Mouse (Mus musculus): ENCODE data around the gene Auts2. TPM values are rescaled to one million over a fixed set of nuclear protein-coding genes. Genes with fewer than 3 reads are reported as not detected.

The Auts2 gene
- total RNA-seq, 2 experiments from 2014 or later, result 33.6 to 40.6 TPM

DNA sequence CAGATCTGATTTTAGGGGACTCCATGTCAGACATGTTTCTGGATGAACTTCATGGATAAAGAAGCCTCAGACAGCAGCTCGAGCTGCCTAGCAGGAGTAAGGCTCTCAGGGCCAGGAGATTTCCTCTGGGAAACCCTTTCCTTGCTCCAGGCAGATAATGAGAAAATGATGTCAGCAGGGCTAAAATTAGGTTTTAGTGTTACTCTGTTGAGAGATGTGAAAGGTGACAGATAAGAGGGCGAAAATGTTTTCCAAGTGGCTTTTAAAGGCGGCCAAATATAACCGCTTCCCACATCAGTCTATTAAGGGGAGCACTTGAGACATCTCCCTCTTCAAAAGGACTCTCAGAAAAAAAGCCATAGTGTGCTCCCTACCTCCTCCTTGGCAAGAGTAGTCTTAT is 1025.5 kb downstream of the Auts2 start:
- DNase-seq, result no peak

DNA sequence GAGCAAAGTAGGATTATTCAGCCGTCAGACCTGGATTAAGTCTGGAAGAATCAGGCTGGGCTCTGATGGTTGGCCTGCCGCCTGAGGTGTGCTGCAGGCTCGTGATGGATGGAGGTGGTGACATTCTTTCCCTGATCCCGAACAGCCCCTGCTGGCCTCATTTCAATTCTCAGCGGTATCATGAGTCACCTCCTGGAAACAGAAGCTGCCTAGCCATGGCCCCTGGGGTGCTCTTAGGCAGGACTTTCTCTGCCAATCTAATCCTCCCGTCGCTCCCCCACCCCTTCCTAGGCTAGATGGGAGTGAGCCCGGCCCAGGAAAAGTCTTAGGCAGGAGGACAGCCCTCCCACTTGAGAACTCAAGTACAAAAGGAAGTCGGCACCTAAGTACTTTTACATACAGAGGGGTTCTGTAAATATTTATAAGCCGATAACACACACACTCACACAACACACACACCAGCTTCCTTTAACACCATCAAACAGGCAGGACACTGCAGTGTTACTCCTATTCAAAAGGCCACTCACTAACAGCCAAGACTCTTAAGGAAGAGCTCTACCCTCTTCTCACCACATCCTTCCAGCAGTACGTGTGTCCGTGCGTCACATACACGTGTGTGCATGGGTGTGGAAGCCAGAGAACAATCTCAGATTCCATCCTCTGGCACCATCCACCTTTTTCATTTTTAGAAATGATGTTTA is 1027.3 kb downstream of the Auts2 start:
- DNase-seq, result peak; percentile 65 to 74

DNA sequence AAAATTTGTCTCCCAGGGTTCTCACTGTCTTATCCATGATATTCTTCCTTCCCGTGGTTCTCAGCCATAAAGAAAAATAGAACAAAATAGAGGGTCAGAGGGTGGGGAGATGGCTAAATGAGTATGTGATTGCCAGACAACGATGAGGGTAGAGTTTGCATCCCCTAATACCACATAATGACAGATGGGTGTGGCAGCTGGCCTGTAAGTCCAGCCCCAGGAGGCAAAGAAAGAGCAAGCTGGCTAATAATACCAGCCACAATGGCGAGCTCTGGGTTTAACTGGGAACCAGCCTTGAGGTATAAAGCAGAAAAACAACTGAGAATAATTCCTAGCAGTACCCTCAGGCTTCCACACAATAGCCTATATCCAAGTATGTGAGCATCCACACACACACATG is 1029.4 kb downstream of the Auts2 start:
- DNase-seq, result no peak

GRCm38 (mm10) chr5:131512617-131513016 is 1030.5 kb downstream of the Auts2 start:
- no peak for DNase-seq

DNA sequence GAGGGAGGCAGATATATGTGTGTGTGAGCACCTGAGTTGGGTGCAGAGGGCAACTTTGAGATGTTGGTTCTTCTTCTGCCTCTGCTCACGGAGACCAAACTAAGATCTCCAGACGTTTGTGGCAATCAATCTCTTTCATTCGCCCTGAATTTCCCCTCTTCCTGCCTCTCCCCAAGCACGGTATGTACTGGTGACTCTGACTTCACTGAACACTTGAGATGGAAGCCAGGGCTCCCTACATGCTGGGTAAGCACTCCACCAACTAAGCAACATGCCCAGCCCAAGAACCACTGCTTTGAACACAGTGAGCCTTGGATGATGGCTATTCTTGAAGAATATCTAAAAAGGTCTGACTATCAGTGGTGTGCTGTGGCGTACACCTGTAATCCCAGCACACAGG is 1032.5 kb downstream of the Auts2 start:
- no peak for DNase-seq

- no peak for DNase-seq
Observed at GRCm38 (mm10) chr5:131509315-131509714, 1033.8 kb downstream of the Auts2 start.

- no peak for DNase-seq
Observed at GRCm38 (mm10) chr5:131498865-131499264, 1044.3 kb downstream of the Auts2 start.

GRCm38 (mm10) chr5:131496517-131497216 is 1046.5 kb downstream of the Auts2 start:
- DNase-seq, result no peak

DNA sequence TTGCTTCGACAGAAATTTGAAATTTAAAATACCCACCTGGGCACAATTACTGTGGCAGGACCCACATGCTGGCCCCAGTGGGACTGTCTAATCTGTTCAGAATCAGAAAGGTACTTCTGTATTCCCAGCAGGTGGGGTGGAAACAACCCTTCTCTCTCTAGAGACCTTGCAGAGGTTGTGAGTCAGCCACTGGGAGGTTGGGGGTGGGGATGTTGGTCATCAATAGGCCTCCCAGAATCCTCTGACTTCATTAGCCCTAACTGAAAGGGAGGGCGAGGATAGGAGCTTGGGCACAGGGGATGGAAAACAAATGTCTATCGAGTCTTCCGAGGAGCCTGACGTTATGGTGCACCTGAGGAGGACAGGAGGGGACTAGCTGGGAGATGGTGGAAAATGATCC is 1048.6 kb downstream of the Auts2 start:
- peak; percentile 33 to 35 for DNase-seq

DNA sequence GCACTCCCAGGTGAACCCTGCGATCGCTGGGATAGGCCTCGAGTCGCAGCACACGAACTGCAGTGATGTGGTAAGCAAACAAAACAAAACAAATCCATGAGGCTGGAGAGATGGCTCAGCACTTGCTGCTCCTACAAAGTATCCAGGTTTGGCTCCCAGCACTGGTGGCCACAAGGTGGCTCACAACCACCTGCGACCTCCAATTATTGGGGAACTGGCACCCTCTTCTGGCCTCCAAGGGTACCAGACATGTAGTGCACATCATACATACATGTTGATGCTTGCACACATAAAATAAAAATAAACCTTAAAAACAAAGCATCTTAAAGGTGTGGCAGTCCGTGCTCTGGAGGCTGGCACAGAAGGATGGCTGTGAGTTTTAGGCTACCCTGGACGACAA is 1050.6 kb downstream of the Auts2 start:
- DNase-seq, result no peak

GRCm38 (mm10) chr5:131491843-131492242 is 1051.3 kb downstream of the Auts2 start:
- no peak for DNase-seq

DNA sequence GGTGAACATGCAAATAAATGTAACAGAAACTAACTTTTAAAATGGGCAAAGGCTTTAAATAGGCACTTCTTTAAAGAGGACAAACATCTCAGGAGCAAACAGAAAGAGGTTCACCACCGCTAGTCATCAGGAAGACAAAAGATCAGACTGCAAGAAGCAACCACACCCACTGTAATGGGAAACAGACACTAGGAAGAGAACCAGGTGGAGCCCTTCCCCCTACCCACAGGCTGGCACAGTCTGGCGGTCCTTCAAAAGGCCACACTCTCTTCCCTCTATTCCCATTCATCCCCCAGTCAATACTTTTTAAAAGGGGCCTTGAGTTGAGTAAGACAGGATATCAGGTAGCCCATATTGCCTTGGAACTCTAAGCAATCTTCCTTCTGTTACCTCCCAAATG is 1052.3 kb downstream of the Auts2 start:
- no peak for DNase-seq

DNA sequence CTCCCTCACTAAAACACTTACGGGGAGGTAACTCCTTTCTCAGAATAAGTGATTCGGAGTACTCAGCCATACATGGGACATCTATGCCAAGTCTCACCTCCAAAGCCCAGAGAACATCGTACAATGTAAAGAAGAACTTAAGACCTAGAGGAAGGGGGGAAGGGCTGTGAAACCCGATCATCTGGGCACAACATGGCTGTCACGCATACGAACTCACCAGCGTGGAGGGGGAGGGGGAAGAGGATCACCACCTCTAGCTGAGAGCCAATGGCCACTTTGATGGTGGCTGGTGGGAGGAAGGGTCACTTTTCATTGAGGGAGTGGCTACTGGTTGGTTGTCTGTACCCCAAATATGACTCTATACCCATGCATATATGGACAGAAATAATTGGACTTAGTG is 1053.3 kb downstream of the Auts2 start:
- no peak for DNase-seq

GRCm38 (mm10) chr5:131486527-131486926 is 1056.6 kb downstream of the Auts2 start:
- no peak for DNase-seq

DNA sequence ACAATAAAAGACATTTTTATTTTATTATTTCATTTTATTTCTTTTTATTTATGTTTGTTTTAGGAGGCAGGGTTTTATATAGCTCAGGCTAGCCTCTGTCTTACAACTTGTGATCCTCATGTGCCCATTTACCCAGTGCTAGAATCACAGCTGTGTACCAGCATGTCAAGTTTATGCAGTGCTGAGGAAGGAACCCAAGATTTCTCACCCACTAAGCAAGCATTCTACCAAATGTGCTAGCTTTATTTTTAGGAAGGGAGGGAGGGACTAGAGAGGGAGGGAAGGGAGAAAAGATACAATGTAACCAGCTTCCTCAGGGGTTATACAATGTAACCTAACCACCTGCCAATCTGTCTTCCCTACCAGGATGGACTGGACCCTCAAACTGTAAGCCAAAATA is 1067.9 kb downstream of the Auts2 start:
- DNase-seq, result no peak

DNA sequence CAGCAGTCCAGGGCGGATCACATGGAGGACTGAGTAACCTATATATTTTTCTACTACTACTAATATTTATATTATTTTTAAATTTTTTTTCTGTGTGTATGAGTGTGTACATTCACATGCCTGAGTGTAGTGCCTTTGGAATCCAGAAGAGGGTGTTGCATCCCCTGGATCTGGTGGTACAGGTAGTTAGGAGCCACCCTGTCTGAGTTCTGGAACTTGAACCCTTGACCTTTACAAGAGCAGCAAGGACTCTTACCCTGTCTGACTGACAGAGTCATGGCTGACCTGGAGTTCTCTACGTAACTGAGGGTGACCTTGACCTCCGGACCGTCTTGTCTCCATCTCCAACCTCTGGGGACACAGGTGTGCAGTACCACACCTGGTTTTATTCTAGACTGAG is 1074.5 kb downstream of the Auts2 start:
- DNase-seq, result no peak

GRCm38 (mm10) chr5:131466131-131466530 is 1077.0 kb downstream of the Auts2 start:
- no peak for DNase-seq

DNA sequence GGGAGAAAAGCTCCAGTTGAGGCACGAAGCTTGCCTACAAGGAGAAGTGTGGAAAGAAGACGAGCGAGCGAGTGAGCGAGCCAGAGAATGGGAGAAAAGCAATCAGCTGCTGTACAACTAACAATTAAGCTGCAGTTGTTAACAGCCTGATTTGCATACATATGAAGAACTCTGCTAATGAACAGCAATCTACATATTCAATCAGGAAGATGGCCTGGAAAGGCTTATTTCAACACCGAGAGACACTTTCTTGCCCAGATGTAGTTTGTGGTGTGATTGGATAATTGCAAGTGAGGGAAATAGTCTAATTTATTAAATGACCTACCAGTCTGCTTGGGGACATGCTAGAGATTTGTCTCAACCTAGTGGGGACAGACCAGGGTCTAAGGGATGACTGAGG is 1079.7 kb downstream of the Auts2 start:
- no peak for DNase-seq

GRCm38 (mm10) chr5:131459951-131460350 is 1083.2 kb downstream of the Auts2 start:
- no peak for DNase-seq

DNA sequence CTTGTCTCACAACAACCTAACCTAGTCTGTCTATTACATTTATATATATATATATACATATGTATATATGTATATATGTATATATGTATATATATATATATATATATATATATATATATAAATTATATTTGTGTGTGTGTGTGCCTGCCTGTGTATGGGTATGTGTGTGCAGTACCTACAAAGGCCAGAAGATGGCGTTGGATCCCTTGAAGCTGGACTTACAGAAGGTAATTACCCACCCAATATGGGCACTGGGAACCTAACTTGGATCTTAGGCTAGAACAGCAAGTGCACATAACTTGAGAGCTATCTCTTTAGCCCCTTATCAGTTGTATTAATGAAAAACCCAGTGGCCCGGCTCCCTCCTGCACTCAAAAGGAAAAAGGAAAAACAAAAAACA is 1083.6 kb downstream of the Auts2 start:
- no peak for DNase-seq

GRCm38 (mm10) chr5:131458700-131459099 is 1084.4 kb downstream of the Auts2 start:
- no peak for DNase-seq

GRCm38 (mm10) chr5:131457999-131458398 is 1085.1 kb downstream of the Auts2 start:
- DNase-seq, result no peak

- DNase-seq, result no peak
Observed at GRCm38 (mm10) chr5:131449181-131449868, 1093.8 kb downstream of the Auts2 start.
